Mouse (Mus musculus): Measurements from ENCODE around the gene Notch2. TPM values are rescaled to one million over a fixed set of nuclear protein-coding genes. Genes with fewer than 3 reads are reported as not detected.

Gene Notch2
- polyA plus RNA-seq, 1 experiment from 2014 or later: 35.7 TPM

DNA sequence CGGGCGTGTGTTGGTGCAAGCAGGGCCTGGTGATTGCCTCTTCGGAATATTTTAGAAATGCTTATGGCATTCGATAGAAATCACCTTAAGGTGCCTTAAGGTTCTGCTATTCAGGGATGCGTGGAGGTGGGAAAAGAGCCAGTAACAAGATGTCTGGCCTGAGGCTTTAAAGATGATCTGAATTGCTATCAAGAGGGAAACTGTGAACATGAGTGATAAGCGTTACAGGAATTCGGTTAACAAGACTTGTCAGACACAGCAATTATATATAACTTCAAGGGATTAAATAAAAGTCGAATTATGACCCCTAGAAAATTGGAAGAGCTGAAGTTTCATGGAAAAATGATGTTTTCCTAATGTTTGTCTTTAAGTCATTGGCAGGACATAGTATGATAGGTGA lies 51.7 kb downstream of the Notch2 start:
- 85% methylated on average over 8 of the region's 8 CpGs for whole genome bisulfite sequencing

DNA sequence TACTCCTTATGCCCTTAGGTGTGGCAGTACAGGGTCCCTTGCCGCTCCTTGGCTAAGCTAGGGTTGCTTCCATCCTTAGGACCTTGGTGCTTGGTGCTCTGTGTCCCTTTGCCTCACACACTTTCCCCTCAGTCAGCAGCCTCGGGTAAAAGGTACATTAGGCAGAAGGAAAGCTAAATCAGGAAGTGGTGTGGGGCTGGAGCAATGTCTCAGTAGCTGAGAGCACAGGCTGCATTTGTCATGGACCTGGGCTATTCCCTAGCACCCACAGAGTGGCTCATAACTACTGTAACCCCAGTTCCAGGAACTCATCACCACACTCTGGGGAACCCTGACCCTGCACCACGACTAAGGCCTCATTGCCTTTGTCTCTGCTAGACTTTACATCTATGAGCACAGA lies 53.1 kb downstream of the Notch2 start:
- no peak overlapping the region for H3K4me2 ChIP-seq
- H3K9ac ChIP-seq (replicated peaks): no peak overlapping the region; the same call in 1 of the 2 replicates
- H3K9me3 ChIP-seq: no peaks in the 10 kb centered on the region
- peaks cover 87% of the 10 kb centered on the region for H3K4me1 ChIP-seq (replicated peaks)
- no peaks in the 10 kb centered on the region for H3K27me3 ChIP-seq
- no peak overlapping the region for H3K4me3 ChIP-seq (replicated peaks)
- H3K36me3 ChIP-seq: peaks cover 14% of the 10 kb centered on the region
- whole genome bisulfite sequencing: 66% methylated on average over 3 of the region's 3 CpGs
- H3K27ac ChIP-seq: peak overlapping the region; percentile 73
- ATAC-seq (ENCODE audit: insufficient number of reproducible peaks, insufficient read depth, low FRiP score, low TSS enrichment, low read depth): no peak

More for the DNA sequence above, 51.7 kb downstream of the Notch2 start:
- H3K4me2 ChIP-seq: no peak overlapping the region
- peaks cover 96% of the 10 kb centered on the region for H3K4me1 ChIP-seq (replicated peaks)
- H3K9me3 ChIP-seq: no peaks in the 10 kb centered on the region
- peaks cover 5% of the 10 kb centered on the region; the same call in 1 of the 2 replicates for H3K36me3 ChIP-seq
- no peak for ATAC-seq (ENCODE audit: insufficient number of reproducible peaks, insufficient read depth, low FRiP score, low TSS enrichment, low read depth)
- peak overlapping the region; percentile 98 for H3K27ac ChIP-seq
- H3K4me3 ChIP-seq (replicated peaks): no peak overlapping the region
- H3K9ac ChIP-seq (replicated peaks): no peak overlapping the region
- no peaks in the 10 kb centered on the region for H3K27me3 ChIP-seq

- Histone ChIP-seq H3K4me1 (replicated peaks) (peaks cover 82% of the 10 kb centered on the region), H3K4me3 (replicated peaks) (no peak overlapping the region), H3K9me3 (no peaks in the 10 kb centered on the region), H3K36me3 (peaks cover 23% of the 10 kb centered on the region), H3K27me3 (no peaks in the 10 kb centered on the region), H3K4me2 (no peak overlapping the region), H3K9ac (replicated peaks) (no peak overlapping the region), H3K27ac (peak overlapping the region; percentile 87)
- 49% methylated on average over 3 of the region's 3 CpGs for WGBS
- ATAC-seq (ENCODE audit: insufficient number of reproducible peaks, insufficient read depth, low FRiP score, low TSS enrichment, low read depth): no peak
Measured at GRCm38 (mm10) chr3:98067413-98067812, 54.1 kb downstream of the Notch2 start.

DNA sequence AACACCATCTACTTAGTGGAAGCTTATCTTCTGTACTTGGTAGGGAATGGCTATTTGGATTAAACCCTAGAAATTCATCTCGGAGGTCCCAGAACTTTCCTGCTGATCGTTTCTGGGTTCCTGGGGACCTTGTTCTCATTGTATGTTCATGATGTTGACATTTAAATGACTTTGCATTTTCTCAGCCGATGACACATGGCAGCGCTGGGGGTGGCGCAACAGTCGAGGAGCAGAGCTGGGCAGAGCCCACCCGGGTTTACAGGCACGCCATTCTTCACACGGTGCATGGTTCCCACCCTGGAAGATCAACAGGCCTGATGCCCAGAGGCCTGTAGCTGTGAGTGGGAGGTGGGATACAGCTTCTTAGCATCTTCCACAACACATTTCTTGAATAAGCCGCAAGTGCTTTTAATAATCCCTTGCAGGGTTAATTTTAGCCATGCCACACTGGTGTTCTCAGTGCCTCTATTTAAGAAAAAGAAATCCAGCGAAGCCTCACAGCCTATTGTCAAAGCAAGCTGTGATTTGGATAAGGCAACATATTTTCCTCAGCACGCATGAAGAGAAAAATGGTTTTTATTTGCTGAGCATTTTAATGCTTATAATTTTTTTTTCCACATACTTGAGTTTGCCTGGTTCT lies 54.6 kb downstream of the Notch2 start:
- no peak for ATAC-seq (ENCODE audit: insufficient number of reproducible peaks, insufficient read depth, low FRiP score, low TSS enrichment, low read depth)

DNA sequence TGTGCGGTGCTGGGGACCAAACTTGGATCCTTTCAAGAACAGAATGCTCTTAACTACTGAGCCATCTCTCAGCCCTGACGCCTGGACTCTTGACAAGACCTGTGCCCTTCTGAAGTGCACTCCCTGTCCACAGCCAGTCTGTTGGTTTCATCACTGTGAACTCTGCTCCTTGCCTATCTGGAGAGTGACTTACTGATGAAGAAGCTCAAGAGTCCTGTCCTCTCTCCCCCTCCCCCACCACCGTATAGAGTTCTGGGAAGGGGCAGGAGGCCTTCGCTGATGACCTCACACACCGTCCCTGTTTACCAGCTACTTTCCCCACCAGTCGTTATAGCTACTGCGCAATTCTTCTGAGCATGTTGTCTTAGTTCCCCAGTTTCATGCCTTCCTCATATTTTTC lies 55.8 kb downstream of the Notch2 start:
- Histone ChIP-seq H3K27me3 (no peaks in the 10 kb centered on the region), H3K4me1 (replicated peaks) (peaks cover 81% of the 10 kb centered on the region), H3K4me2 (no peak overlapping the region), H3K9ac (replicated peaks) (no peak overlapping the region), H3K9me3 (no peaks in the 10 kb centered on the region), H3K4me3 (replicated peaks) (no peak overlapping the region), H3K36me3 (peaks cover 41% of the 10 kb centered on the region), H3K27ac (no peak overlapping the region)
- ATAC-seq (ENCODE audit: insufficient number of reproducible peaks, insufficient read depth, low FRiP score, low TSS enrichment, low read depth): no peak
- WGBS: 69% methylated on average over 7 of the region's 7 CpGs

More for the DNA sequence above, 54.6 kb downstream of the Notch2 start:
- WGBS: 76% methylated on average over 12 of the region's 12 CpGs
- Histone ChIP-seq H3K9me3 (no peaks in the 10 kb centered on the region), H3K36me3 (peaks cover 29% of the 10 kb centered on the region), H3K4me2 (no peak overlapping the region), H3K27me3 (no peaks in the 10 kb centered on the region), H3K9ac (replicated peaks) (no peak overlapping the region), H3K4me1 (replicated peaks) (peaks cover 82% of the 10 kb centered on the region), H3K27ac (peak overlapping the region; percentile 87), H3K4me3 (replicated peaks) (no peak overlapping the region)

GRCm38 (mm10) chr3:98069856-98070255 lies 56.5 kb downstream of the Notch2 start:
- H3K4me1 ChIP-seq (replicated peaks): peaks cover 79% of the 10 kb centered on the region
- H3K9me3 ChIP-seq: no peaks in the 10 kb centered on the region
- H3K27ac ChIP-seq: no peak overlapping the region
- ATAC-seq (ENCODE audit: insufficient number of reproducible peaks, insufficient read depth, low FRiP score, low TSS enrichment, low read depth): no peak
- no peak overlapping the region for H3K4me3 ChIP-seq (replicated peaks)
- H3K4me2 ChIP-seq: no peak overlapping the region
- H3K27me3 ChIP-seq: no peaks in the 10 kb centered on the region
- no peak overlapping the region for H3K9ac ChIP-seq (replicated peaks)
- peaks cover 42% of the 10 kb centered on the region for H3K36me3 ChIP-seq
- 73% methylated on average over 3 of the region's 3 CpGs for whole genome bisulfite sequencing

GRCm38 (mm10) chr3:98072570-98072969 lies 59.2 kb downstream of the Notch2 start:
- Histone ChIP-seq H3K36me3 (peaks cover 50% of the 10 kb centered on the region), H3K9me3 (no peaks in the 10 kb centered on the region), H3K27ac (peak overlapping the region; percentile 84; the same call in 1 of the 2 replicates), H3K4me2 (no peak overlapping the region), H3K4me3 (replicated peaks) (no peak overlapping the region), H3K4me1 (replicated peaks) (peaks cover 67% of the 10 kb centered on the region), H3K27me3 (no peaks in the 10 kb centered on the region), H3K9ac (replicated peaks) (no peak overlapping the region)
- ATAC-seq (ENCODE audit: insufficient number of reproducible peaks, insufficient read depth, low FRiP score, low TSS enrichment, low read depth): no peak
- WGBS: 87% methylated on average over 8 of the region's 8 CpGs

DNA sequence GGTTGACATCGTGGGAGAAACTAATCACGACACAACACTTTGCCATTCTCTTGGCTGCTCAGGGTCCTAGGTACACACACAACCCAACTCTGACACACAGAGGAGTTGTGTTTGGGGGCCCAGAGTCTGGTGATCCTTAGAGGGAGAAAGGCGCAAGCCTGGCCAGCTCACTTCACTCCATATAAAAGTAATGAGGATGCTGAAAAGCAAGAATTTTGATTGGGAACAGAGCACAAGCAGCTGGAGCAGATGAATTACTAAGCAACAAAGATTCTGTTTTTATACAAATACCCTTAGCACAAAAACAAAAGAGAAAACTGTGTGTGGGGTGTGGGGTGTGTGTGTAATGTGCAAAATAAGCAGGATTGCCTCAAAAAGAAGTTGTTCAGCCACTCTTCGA lies 60.2 kb downstream of the Notch2 start:
- Histone ChIP-seq H3K4me1 (replicated peaks) (peaks cover 58% of the 10 kb centered on the region), H3K4me3 (replicated peaks) (no peak overlapping the region), H3K4me2 (no peak overlapping the region), H3K27me3 (no peaks in the 10 kb centered on the region), H3K36me3 (peaks cover 60% of the 10 kb centered on the region), H3K9ac (replicated peaks) (no peak overlapping the region), H3K9me3 (no peaks in the 10 kb centered on the region), H3K27ac (peak overlapping the region; percentile 84)
- 76% methylated on average over 4 of the region's 4 CpGs for WGBS
- no peak for ATAC-seq (ENCODE audit: insufficient number of reproducible peaks, insufficient read depth, low FRiP score, low TSS enrichment, low read depth)

DNA sequence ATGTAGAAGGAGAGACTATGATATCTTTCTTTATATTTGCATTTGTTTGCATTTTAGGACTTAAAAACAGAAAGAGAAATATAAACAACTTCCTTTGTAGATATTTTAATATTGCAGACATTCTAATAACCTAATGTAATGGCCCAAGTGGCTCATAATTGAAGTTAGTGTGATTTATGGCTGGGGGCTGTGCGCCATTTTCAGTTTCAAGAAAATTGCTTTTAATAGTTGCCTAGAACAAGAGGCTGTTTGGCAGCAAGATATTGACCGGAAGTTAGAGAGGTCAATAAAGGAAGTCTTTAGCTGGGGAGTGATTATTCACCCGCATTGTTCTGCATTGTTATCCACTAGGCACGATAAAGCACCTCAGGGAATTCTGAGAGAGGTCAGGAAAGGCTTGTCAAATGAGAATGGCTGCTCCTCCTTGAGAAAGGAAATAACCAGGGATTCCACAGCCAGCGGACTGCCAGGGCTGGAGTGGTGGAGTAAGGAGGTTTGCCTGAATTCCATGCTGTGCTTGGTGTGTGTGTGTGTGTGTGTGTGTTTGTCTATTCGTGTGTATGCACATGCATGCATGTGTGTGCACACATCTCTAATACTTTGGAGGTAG lies 61.4 kb downstream of the Notch2 start:
- peak overlapping the region; percentile 73 for H3K27ac ChIP-seq
- H3K36me3 ChIP-seq: peaks cover 60% of the 10 kb centered on the region
- 0 out of 2 replicates have a peak, but pooled peaks have one; percentile 48 for ATAC-seq (ENCODE audit: insufficient number of reproducible peaks, insufficient read depth, low FRiP score, low TSS enrichment, low read depth)
- H3K4me3 ChIP-seq (replicated peaks): no peak overlapping the region
- 48% methylated on average over 6 of the region's 6 CpGs for WGBS
- H3K9me3 ChIP-seq: no peaks in the 10 kb centered on the region
- no peaks in the 10 kb centered on the region for H3K27me3 ChIP-seq
- peaks cover 49% of the 10 kb centered on the region for H3K4me1 ChIP-seq (replicated peaks)
- H3K9ac ChIP-seq (replicated peaks): no peak overlapping the region
- no peak overlapping the region for H3K4me2 ChIP-seq

DNA sequence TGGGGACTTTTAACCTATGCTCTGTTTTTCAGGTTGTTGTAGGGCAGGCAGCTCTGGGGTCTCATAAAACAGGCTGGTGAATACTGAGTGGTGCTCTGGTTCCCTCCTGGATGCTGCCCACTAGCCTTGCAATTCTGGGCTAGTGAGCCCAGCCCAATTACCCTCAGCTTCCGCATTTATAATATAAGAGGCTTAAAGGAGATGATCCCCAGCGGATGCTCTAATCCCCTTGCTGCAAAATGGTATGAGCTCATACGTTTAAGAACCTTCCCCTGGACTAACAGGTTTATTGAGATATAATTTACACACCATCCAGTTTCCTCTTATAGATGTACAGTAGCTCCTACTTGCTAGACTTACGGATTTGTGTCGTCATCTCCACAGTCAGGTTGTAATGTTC lies 64.5 kb downstream of the Notch2 start:
- H3K27ac ChIP-seq: no peak overlapping the region; the same call in 1 of the 2 replicates
- H3K9ac ChIP-seq (replicated peaks): no peak overlapping the region
- H3K36me3 ChIP-seq: peaks cover 55% of the 10 kb centered on the region
- no peak for ATAC-seq (ENCODE audit: insufficient number of reproducible peaks, insufficient read depth, low FRiP score, low TSS enrichment, low read depth)
- no peaks in the 10 kb centered on the region for H3K9me3 ChIP-seq
- no peaks in the 10 kb centered on the region for H3K27me3 ChIP-seq
- 87% methylated on average over 5 of the region's 5 CpGs for WGBS
- no peak overlapping the region for H3K4me2 ChIP-seq
- H3K4me3 ChIP-seq (replicated peaks): no peak overlapping the region
- H3K4me1 ChIP-seq (replicated peaks): peaks cover 34% of the 10 kb centered on the region

DNA sequence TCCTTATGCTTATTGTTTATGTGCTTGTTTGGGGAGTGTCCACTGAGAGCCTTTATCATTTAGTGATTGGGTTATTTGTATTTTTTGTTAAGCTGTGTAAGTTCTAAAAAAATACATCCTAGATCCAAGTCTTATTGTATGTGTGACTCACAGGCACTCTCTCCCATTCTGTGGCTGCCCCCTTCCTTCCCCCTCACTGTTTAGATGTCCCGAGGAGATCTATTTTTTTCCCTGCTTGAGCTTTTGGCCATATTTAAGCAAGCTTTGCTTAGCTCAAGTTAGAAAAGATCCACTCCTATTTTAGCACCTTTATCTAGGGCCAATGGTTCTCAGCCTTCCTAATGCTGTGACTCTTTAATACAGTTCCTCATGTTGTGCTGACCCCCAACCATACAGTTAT lies 65.5 kb downstream of the Notch2 start:
- Histone ChIP-seq H3K36me3 (peaks cover 54% of the 10 kb centered on the region), H3K9ac (replicated peaks) (no peak overlapping the region), H3K4me3 (replicated peaks) (no peak overlapping the region), H3K27me3 (no peaks in the 10 kb centered on the region), H3K9me3 (no peaks in the 10 kb centered on the region), H3K27ac (no peak overlapping the region), H3K4me2 (no peak overlapping the region), H3K4me1 (replicated peaks) (peaks cover 33% of the 10 kb centered on the region)
- ATAC-seq (ENCODE audit: insufficient number of reproducible peaks, insufficient read depth, low FRiP score, low TSS enrichment, low read depth): no peak
- 64% methylated on average over 1 of the region's 1 CpGs for WGBS
